10 mouse cellular contexts compared by ENCODE assay signal in genomic region chr16:8578326-8578725, GRCm38 (mm10).
"Had no signal": no experiment of that assay in that cellular context is flagged by ENCODE, and none has a peak within 500 bp of the region (broad histone marks: within the 10 kb centered on the region; RNA-seq: fewer than 3 reads in every experiment).

No protein-coding gene starts in this region.

- H3K27me3 ChIP-seq: liver, embryonic 13.5 days had no signal

- H3K4me3 ChIP-seq: liver, embryonic 13.5 days had no signal

- H3K27ac ChIP-seq: liver, embryonic 13.5 days had no signal

- H3K9ac ChIP-seq: liver, embryonic 13.5 days had no signal

- DNase-seq: kidney, adult 9 months; kidney, postnatal 14 days; kidney, postnatal 4 days; left cerebral cortex, postnatal 4 days; liver, embryonic 13.5 days; lung, adult 2 months; lung, postnatal 14 days; lung, postnatal 4 days; midbrain, embryonic 14.5 days; thymus, postnatal 36 days had no signal

- H3K9me3 ChIP-seq: liver, embryonic 13.5 days had no signal
